Mouse (Mus musculus): ENCODE measurements around the gene Lrrc8e.

Gene Lrrc8e

GRCm38 (mm10) chr8:4256911-4257310 is 30.3 kb downstream of the Lrrc8e start:
- no peak for DNase-seq (ENCODE audit: low read depth, low spot score)

- DNase-seq (ENCODE audit: low read depth, low spot score) = no peak
These were observed 30.7 kb downstream of the Lrrc8e start for GRCm38 (mm10) chr8:4257350-4257749.

GRCm38 (mm10) chr8:4258233-4258632 is 31.6 kb downstream of the Lrrc8e start:
- no peak for DNase-seq (ENCODE audit: low read depth, low spot score)

GRCm38 (mm10) chr8:4258678-4259077 is 32.1 kb downstream of the Lrrc8e start:
- DNase-seq (ENCODE audit: low read depth, low spot score) = no peak

- DNase-seq (ENCODE audit: low read depth, low spot score) = peak; percentile 88
These were observed 32.6 kb downstream of the Lrrc8e start, which contains the start of gene Ctxn1 for GRCm38 (mm10) chr8:4259125-4259804. Gene Ctxn1 (minus strand): TSS chr8:4259274.

- DNase-seq (ENCODE audit: low read depth, low spot score) = no peak
These were observed 33.2 kb downstream of the Lrrc8e start for GRCm38 (mm10) chr8:4259805-4260170.

- DNase-seq (ENCODE audit: low read depth, low spot score) = no peak
These were observed 36.6 kb downstream of the Lrrc8e start for GRCm38 (mm10) chr8:4263105-4263791.

GRCm38 (mm10) chr8:4265160-4265914 is 38.7 kb downstream of the Lrrc8e start:
- DNase-seq (ENCODE audit: low read depth, low spot score) = no peak

- DNase-seq (ENCODE audit: low read depth, low spot score) = no peak
These were observed 41.0 kb downstream of the Lrrc8e start for GRCm38 (mm10) chr8:4267627-4268026.

- DNase-seq (ENCODE audit: low read depth, low spot score) = no peak
These were observed 43.0 kb downstream of the Lrrc8e start for GRCm38 (mm10) chr8:4269609-4270008.

GRCm38 (mm10) chr8:4275275-4276110 is 48.9 kb downstream of the Lrrc8e start, which contains the start of gene Timm44:
Gene Timm44 (minus strand): TSS chr8:4275913.
- peak; percentile 89 for DNase-seq (ENCODE audit: low read depth, low spot score)

GRCm38 (mm10) chr8:4276111-4276465 is 49.5 kb downstream of the Lrrc8e start:
- no peak for DNase-seq (ENCODE audit: low read depth, low spot score)

Measured in c-Kit-negative CD71-positive TER-119-positive erythroid progenitor cells, embryonic 14.5 days (primary cell).